Mouse (Mus musculus) E14TG2a.4 (cell line): ENCODE results near the gene Wwp2.

Experiments used
- CTCF ChIP-seq: conservative IDR thresholded peaks from 2 replicates; pipeline ENCODE4 v1.5.1; 2014; ENCODE audit warnings: low read length
- NANOG ChIP-seq: IDR thresholded peaks from 2 replicates; pipeline ENCODE4 v1.6.1; 2014; ENCODE audit warnings: borderline replicate concordance, low read length, mixed read lengths

DNA sequence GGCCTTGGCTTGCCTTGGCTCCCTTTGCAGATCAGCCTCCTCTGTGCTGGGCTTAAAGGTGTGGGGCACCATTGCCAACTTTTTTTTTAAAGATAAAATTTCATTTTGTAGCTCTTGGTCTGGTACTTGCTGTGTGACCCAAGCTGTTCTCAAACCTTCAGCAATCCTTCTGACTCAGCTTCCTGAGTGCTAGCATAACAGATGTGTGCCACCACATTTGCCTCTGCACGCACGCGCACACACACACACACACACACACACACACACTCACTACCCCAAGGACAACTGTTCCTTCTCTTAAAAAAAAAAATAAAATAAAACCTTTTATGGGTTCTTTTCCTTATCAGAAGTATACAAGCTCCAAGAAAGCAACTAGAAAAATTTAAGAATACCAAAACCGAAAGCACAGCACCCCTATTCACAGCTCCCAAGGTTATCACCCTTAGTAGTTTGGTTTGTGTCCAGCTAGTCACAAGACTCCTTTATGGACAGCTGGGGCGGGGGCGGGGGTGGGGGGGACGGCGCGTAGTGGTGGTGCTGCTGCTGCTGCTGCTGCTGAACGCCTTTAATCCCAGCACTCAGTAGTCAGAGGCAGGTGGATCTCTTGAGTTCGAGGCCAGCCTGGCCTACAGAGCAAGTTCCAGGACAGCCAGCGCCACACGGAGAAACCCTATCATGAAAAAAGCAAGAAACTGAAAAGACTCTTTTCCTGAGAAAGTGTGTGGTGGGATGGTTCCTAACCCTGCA is 68.2 kb downstream of the Wwp2 start:
- TF ChIP-seq CTCF (no peak), NANOG (no peak)
